Mouse (Mus musculus): Measurements from ENCODE around the gene Crip1. TPM values are rescaled to one million over a fixed set of nuclear protein-coding genes. Genes with fewer than 3 reads are reported as not detected.

Crip1 gene
- polyA plus RNA-seq, 1 experiment from 2014 or later, result 74.9 TPM

- Histone ChIP-seq H3K27ac (replicated peaks) (peak overlapping the region; percentile 87), H3K4me1 (replicated peaks) (peaks cover 60% of the 10 kb centered on the region), H3K4me2 (peak overlapping the region; percentile 88), H3K9ac (peak overlapping the region; percentile 79), H3K27me3 (no peaks in the 10 kb centered on the region), H3K36me3 (peaks cover 40% of the 10 kb centered on the region), H3K4me3 (peak overlapping the region; percentile 69), H3K9me3 (no peaks in the 10 kb centered on the region)
- WGBS, result 18% methylated on average over 15 of the region's 15 CpGs
- ATAC-seq (ENCODE audit: low read depth), result no peak
These were observed 3.8 kb upstream of the Crip1 start for GRCm38 (mm10) chr12:113142021-113142975.

- Histone ChIP-seq H3K27ac (replicated peaks) (no peak overlapping the region), H3K9ac (peak overlapping the region; percentile 79), H3K36me3 (peaks cover 31% of the 10 kb centered on the region), H3K9me3 (no peaks in the 10 kb centered on the region), H3K4me2 (peak overlapping the region; percentile 88), H3K4me1 (replicated peaks) (peaks cover 68% of the 10 kb centered on the region), H3K4me3 (peak overlapping the region; percentile 69), H3K27me3 (no peaks in the 10 kb centered on the region)
- 68% methylated on average over 7 of the region's 7 CpGs for WGBS
- ATAC-seq (ENCODE audit: low read depth), result no peak
These were observed 3.0 kb upstream of the Crip1 start for GRCm38 (mm10) chr12:113143164-113143563.

GRCm38 (mm10) chr12:113144001-113144756 is 1.9 kb upstream of the Crip1 start:
- 77% methylated on average over 20 of the region's 20 CpGs for WGBS
- peaks cover 65% of the 10 kb centered on the region for H3K4me1 ChIP-seq (replicated peaks)
- ATAC-seq (ENCODE audit: low read depth), result no peak

GRCm38 (mm10) chr12:113144886-113145285 is 1.2 kb upstream of the Crip1 start:
- H3K9me3 ChIP-seq, result no peaks in the 10 kb centered on the region
- H3K4me1 ChIP-seq (replicated peaks), result peaks cover 62% of the 10 kb centered on the region
- no peak overlapping the region for H3K9ac ChIP-seq
- ATAC-seq (ENCODE audit: low read depth), result no peak
- 92% methylated on average over 16 of the region's 16 CpGs for WGBS
- H3K36me3 ChIP-seq, result peaks cover 25% of the 10 kb centered on the region
- no peak overlapping the region for H3K4me2 ChIP-seq
- H3K27ac ChIP-seq (replicated peaks), result no peak overlapping the region
- H3K4me3 ChIP-seq, result no peak overlapping the region
- H3K27me3 ChIP-seq, result peaks cover 2% of the 10 kb centered on the region; the same call in 1 of the 2 replicates

More at GRCm38 (mm10) chr12:113144001-113144756, 1.9 kb upstream of the Crip1 start:
- H3K4me3 ChIP-seq, result no peak overlapping the region
- no peaks in the 10 kb centered on the region for H3K9me3 ChIP-seq
- no peaks in the 10 kb centered on the region for H3K27me3 ChIP-seq
- no peak overlapping the region for H3K4me2 ChIP-seq
- peaks cover 25% of the 10 kb centered on the region for H3K36me3 ChIP-seq
- no peak overlapping the region for H3K9ac ChIP-seq
- H3K27ac ChIP-seq (replicated peaks), result no peak overlapping the region

- ATAC-seq (ENCODE audit: low read depth), result no peak
- Histone ChIP-seq H3K9ac (no peak overlapping the region), H3K4me1 (replicated peaks) (peaks cover 61% of the 10 kb centered on the region), H3K27me3 (peaks cover 7% of the 10 kb centered on the region), H3K36me3 (peaks cover 25% of the 10 kb centered on the region), H3K4me2 (no peak overlapping the region), H3K4me3 (no peak overlapping the region), H3K27ac (replicated peaks) (no peak overlapping the region), H3K9me3 (no peaks in the 10 kb centered on the region)
- 91% methylated on average over 5 of the region's 5 CpGs for WGBS
These were observed 525 bp upstream of the Crip1 start for GRCm38 (mm10) chr12:113145591-113145990.

- no peak overlapping the region for H3K4me2 ChIP-seq
- peak overlapping the region; percentile 52; the same call in 1 of the 2 replicates for H3K27ac ChIP-seq (replicated peaks)
- ATAC-seq (ENCODE audit: low read depth), result no peak
- H3K4me3 ChIP-seq, result no peak overlapping the region
- H3K9ac ChIP-seq, result no peak overlapping the region
- H3K36me3 ChIP-seq, result peaks cover 25% of the 10 kb centered on the region
- no peaks in the 10 kb centered on the region for H3K9me3 ChIP-seq
- H3K4me1 ChIP-seq (replicated peaks), result peaks cover 54% of the 10 kb centered on the region
- H3K27me3 ChIP-seq, result peaks cover 26% of the 10 kb centered on the region
- 73% methylated on average over 8 of the region's 8 CpGs for WGBS
These were observed 1.4 kb downstream of the Crip1 start for GRCm38 (mm10) chr12:113147481-113147880.

GRCm38 (mm10) chr12:113148381-113149035 is 2.4 kb downstream of the Crip1 start:
- Histone ChIP-seq H3K4me1 (replicated peaks) (peaks cover 44% of the 10 kb centered on the region), H3K9ac (no peak overlapping the region), H3K27me3 (peaks cover 35% of the 10 kb centered on the region), H3K27ac (replicated peaks) (no peak overlapping the region), H3K9me3 (no peaks in the 10 kb centered on the region), H3K36me3 (peaks cover 23% of the 10 kb centered on the region), H3K4me3 (no peak overlapping the region), H3K4me2 (no peak overlapping the region)
- WGBS, result 37% methylated on average over 16 of the region's 16 CpGs
- no peak for ATAC-seq (ENCODE audit: low read depth)

GRCm38 (mm10) chr12:113149341-113149740 is 3.2 kb downstream of the Crip1 start:
- peaks cover 35% of the 10 kb centered on the region for H3K27me3 ChIP-seq
- no peak overlapping the region for H3K27ac ChIP-seq (replicated peaks)
- no peak overlapping the region for H3K4me3 ChIP-seq
- H3K36me3 ChIP-seq, result peaks cover 15% of the 10 kb centered on the region
- H3K4me2 ChIP-seq, result no peak overlapping the region
- H3K9ac ChIP-seq, result no peak overlapping the region
- H3K9me3 ChIP-seq, result no peaks in the 10 kb centered on the region
- ATAC-seq (ENCODE audit: low read depth), result no peak
- peaks cover 41% of the 10 kb centered on the region for H3K4me1 ChIP-seq (replicated peaks)
- 50% methylated on average over 4 of the region's 4 CpGs for WGBS

- H3K36me3 ChIP-seq, result peaks cover 9% of the 10 kb centered on the region
- H3K4me1 ChIP-seq (replicated peaks), result peaks cover 45% of the 10 kb centered on the region
- H3K27me3 ChIP-seq, result peaks cover 35% of the 10 kb centered on the region
- 84% methylated on average over 3 of the region's 3 CpGs for WGBS
- no peak overlapping the region for H3K4me2 ChIP-seq
- no peaks in the 10 kb centered on the region for H3K9me3 ChIP-seq
- ATAC-seq (ENCODE audit: low read depth), result no peak
- no peak overlapping the region for H3K27ac ChIP-seq (replicated peaks)
- H3K4me3 ChIP-seq, result no peak overlapping the region
- no peak overlapping the region for H3K9ac ChIP-seq
These were observed 3.8 kb downstream of the Crip1 start for GRCm38 (mm10) chr12:113149896-113150295.

- Histone ChIP-seq H3K4me3 (no peak overlapping the region), H3K36me3 (peaks cover 2% of the 10 kb centered on the region; the same call in 1 of the 2 replicates), H3K27me3 (peaks cover 35% of the 10 kb centered on the region), H3K4me1 (replicated peaks) (peaks cover 52% of the 10 kb centered on the region), H3K9me3 (no peaks in the 10 kb centered on the region), H3K27ac (replicated peaks) (no peak overlapping the region), H3K4me2 (no peak overlapping the region), H3K9ac (no peak overlapping the region)
- ATAC-seq (ENCODE audit: low read depth), result no peak
- 83% methylated on average over 4 of the region's 4 CpGs for WGBS
These were observed 4.5 kb downstream of the Crip1 start for GRCm38 (mm10) chr12:113150591-113150990.

- H3K9me3 ChIP-seq, result no peaks in the 10 kb centered on the region
- H3K27me3 ChIP-seq, result peaks cover 35% of the 10 kb centered on the region
- WGBS, result 77% methylated on average over 8 of the region's 8 CpGs
- no peak overlapping the region for H3K4me2 ChIP-seq
- no peaks in the 10 kb centered on the region for H3K36me3 ChIP-seq
- peaks cover 52% of the 10 kb centered on the region for H3K4me1 ChIP-seq (replicated peaks)
- H3K27ac ChIP-seq (replicated peaks), result no peak overlapping the region
- H3K4me3 ChIP-seq, result no peak overlapping the region; the same call in 1 of the 2 replicates
- H3K9ac ChIP-seq, result no peak overlapping the region
- ATAC-seq (ENCODE audit: low read depth), result no peak
These were observed 4.9 kb downstream of the Crip1 start for GRCm38 (mm10) chr12:113151046-113151445.

Measured in neural tube, embryonic 13.5 days (tissue).